Mouse (Mus musculus) gastrocnemius, postnatal 4 days (tissue): ENCODE data around the gene Nxn. TPM values are rescaled to one million over a fixed set of nuclear protein-coding genes. Genes with fewer than 3 reads are reported as not detected.

Source experiments
- DNase-seq, 2 experiments: peaks; one replicate each; pipeline ENCODE4 v3.0.0; 2021 to 2022; ENCODE audit warnings: low spot score in 2 of 2, mixed read lengths in 2 of 2
- total RNA-seq, 2 experiments: library from RNA; stranded (reverse); gene quantifications; 2 replicates each; pipeline ENCODE4 v1.2.3; 2021

The Nxn gene
- total RNA-seq, 2 experiments from 2014 or later, result 59.8 to 60.9 TPM

DNA sequence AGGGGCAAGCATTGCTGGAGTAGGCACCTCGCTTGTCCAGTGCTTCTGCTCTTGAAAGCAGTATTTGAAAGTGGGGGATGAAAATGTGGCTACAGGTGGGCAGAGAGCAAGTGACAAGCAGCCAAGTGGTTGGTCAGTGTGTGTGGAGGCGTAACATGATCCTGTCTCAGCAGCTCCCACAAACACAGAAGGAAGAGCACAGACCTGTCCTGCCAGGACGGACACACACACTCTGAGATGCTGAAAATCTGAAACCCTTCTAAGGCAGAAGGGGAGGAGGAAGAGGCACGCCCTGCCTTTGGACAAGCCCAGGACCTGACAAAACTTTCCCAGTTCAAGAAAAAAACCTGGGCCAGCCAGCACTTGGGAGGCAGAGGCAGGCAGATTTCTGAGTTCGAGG, 34.9 kb downstream of the Nxn start:
- no peak for DNase-seq

DNA sequence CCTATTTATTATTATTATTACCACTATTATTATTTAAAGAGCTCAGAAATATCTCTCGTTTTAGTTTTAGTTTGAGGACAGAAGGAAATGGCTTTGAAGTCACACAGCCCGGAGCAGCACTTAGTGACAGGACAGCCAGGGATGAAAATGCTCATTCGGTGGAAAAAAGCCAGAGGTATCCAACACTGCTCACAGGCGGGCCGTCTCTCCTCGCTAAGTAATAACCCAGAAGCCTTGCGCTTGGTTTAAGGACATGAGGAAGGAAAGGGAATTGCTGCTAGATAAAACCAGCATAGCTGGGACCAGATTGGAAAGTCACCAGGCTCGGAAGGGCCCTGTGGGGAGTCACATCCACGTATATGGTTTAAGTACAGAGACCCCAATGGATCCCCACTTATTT, 35.3 kb downstream of the Nxn start:
- peak in 1 of 2 experiments; percentile 31 for DNase-seq

DNA sequence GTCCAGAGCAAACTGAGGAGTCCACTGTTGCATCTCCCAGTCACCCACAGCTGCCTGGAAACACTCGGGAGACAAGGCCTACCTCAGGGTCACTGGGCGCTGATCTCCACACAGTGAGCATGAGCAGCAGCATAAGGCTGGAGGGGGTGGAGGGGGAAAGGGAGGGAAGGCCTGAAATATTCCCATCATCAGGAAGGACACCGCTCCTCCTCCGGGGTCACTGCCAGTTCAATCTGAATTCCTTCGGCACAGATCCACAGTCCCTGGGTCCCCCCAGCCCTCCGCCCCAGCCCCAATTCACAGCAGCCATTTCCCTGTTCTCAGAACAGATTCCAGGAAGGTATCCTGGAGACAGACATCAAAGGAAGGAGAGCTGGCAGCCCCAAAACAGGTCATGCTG, 35.8 kb downstream of the Nxn start:
- DNase-seq, result no peak

DNA sequence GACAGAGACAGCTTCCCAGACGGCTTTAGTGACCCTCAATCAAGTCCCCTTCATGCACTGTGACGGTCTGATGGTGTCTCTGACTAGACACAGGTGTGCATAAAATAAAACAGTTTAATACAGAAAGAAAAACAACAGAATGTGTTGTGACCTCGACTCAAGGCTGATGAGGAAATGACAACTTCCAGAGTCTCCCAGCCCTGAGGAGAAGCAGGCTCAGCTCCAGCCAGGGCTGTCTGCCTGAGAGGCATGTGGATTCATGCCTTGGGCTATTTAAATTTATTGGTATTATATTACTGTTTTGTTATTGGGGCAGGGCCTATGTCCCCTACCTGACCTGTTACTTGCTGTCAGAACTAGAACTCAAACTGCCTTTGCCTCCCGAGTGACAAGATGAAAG, 37.5 kb downstream of the Nxn start:
- no peak for DNase-seq

DNA sequence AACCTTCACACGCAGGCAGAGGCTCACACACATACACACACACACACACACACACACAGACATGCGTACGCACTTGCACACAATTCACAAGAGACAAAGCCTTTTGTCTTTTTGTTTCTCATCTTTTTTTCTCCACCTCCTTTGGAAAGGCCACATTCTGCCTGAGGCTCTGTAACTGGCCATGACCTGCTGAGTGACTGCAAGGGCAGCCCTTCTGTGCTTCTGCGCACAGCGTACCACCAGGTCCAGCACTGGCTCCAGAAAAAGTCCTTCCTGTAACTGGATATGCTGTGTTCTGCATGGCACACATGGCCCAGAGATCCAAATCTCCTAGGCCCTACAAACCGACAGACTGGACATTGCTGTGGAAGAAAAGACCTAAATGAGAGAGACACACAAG, 38.7 kb downstream of the Nxn start:
- no peak for DNase-seq

DNA sequence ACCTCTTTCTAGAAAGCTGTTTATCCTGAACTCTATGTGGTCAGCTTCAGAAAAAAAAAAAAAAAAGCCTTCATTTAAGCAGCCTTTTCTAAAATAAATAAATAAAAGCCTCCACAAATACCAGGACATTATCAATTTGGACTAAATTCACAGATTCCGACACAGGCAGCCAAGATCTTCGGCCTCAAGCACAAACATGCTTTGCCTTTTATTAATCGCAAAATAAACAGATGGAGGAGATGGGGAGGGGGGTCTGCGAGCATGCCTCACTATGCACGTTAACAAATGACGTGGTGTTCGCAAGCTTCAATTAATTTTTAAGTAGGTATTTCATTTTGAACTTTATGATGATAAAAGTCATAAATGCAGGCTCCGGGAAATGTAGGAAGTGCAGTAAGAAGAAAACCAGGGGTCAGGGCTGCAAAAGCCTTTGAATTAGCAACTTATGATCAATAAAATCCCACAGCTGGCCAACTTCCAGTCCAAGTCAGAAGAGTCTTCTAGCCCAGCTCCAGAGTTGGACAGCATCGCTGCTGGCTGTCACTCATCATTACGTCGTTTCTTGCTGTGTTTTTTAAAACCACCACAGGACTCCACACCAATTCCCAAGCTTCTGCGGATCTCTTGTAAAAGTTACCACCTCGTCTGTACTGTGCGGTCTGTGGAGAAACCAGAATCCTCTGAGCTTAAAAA, 40.2 kb downstream of the Nxn start:
- DNase-seq, result no peak

DNA sequence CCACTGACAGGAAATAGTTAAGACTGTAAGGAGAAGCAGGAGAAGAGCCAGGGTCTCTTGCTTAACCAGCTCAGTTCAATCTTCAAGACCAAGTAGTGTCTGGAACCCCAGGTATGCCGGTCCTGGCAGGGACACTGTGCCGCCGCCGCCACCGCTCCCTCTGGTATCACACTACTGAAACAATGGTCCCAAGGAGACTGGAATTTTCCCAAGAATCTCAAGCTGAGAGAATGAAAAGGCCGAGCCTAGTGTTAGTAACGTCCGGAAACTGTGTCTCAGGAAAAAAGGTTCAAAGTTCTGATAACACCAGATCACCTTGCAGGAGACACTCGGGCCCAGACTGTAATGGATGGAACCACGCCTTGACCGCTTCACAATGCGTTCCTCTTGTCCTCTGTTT, 41.5 kb downstream of the Nxn start:
- DNase-seq, result no peak

DNA sequence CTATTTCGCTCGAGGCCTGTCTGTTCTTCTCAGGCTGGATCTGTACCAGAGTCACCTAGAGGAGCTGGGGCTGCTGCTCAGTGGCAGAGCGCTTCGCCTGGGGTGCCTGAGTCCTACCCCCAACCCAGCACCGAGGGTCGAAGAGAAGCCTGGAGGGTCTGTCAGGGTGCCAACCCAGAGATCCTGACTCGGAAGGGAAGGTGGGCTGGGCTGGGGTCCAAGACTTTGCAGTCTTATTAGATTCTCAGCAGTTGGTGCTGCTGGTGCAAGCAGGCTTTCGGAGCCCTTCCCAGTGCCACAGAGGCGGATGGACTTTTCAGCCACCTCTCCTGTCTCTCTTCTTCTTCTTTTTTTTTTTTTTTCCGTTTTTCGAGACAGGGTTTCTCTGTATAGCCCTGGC, 42.8 kb downstream of the Nxn start:
- no peak for DNase-seq

DNA sequence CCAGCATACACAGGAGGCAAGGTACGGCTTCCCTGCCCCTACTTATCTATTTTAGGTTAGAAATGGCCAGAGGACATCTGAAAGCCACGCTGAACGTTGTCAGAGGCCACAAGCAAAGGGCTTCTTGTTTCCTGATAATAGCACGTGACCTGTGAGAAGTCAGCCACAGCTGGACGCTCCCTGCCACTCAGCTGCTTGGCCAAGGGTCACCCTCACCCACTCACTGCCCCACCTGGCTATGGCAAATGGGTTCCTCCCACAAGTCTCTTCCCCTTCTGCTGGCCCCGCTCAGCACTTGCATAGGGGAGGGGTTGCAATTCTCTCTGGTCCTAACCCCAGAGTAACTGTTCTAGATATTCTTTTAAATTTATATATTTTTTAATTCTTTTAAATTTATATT, 43.5 kb downstream of the Nxn start:
- no peak for DNase-seq

DNA sequence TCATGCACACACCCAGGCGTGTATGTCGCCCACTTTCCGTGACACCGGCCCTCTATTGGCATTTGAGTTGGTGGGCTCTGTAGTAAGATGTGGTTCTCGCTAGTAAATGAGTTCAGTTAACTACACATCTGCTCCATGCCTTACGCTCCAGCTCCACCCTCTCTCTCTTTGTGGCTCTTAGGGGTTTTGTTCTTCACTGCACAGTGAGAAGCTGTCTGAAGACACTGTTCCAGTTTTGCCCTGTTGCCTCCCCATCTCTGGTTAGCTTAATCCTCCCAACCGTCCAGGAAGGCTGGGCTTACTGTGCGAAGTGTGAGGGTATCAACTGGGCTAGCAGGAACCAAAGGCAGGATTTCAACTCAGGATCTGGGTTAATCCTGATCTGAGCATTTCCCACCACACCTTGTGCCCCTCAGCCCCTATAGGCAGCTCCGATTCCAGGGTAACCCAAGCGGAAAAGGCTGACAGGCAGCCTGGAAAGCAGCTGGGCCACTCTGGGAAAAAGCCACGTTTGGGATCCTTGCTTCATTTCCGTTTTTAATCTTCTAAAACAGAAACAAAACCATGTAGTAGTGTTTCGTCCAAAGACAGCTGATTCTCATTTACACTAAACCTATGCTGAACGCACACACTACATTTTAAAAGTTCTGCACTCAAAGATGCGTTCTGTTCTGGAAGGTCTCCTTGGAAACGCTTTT, 45.9 kb downstream of the Nxn start:
- no peak for DNase-seq

DNA sequence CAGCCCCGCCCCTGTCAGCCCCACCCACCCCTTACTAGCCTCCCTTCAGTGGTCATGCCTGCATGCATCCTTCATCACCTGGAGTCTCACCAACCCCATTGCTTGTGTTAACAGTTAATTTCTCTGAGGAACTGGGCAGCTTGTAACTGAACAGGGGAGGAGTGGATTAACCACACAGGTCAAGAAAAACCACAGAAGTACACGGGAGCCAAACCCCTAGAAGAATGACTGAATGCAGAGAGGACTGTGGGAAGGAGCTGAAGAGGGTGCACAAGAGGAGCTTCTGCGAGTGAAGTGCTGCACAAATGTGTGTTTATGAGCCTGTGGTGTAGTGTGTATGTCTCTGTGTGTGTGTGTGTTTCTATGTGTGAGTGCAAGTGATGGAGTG, 47.3 kb downstream of the Nxn start:
- no peak for DNase-seq

DNA sequence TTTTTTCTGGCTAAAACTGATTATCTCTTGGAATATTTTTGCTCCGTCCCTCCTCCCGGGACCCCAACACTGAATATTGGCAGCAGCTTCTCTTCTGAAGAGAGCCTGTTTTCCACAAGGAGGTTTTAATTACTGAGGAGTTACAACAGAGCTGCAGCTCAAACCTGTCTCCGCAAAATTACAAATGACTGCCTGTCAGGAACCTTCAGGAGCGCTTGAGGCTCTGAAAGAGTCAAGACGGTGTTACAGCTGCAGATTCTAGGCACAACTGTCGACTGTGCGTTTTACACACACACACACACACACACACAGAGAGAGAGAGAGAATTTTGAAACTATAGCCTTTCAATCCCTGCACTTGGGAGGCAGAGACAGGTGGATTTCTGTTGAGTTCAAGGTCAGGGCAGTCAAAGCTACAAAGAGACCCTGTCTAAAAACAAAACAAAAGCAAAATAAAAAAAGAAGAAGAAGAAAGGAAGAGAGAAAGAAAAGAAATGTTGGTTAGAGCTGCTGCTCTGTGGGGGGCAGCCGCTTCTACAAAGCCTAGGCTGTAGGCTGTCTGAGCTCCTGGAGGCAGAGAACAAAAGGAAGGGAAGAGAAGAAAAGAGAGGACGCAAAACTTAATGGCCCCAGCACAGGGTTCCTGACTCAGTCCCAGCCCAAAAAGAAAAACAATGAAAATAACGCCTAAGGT, 47.9 kb downstream of the Nxn start:
- DNase-seq, result no peak

DNA sequence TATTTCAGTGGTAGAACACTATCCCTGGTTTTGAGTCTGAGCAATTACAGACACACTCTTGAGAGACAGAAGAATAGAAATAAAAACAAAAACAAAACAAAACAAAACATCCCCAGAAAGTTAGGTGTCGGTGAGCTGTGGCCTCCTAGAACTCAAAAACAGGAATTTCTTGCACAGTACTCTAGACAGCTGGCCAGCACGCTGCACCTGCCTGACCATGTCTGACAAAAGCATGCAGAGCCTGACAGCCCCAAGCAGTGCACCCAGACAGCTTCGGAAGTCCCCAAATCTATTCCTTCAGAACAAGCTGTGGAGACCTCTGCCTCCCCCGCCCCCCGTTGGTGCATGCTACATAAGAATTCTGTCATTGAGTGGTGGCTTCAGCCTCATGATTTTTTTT, 49.1 kb downstream of the Nxn start:
- DNase-seq, result no peak

DNA sequence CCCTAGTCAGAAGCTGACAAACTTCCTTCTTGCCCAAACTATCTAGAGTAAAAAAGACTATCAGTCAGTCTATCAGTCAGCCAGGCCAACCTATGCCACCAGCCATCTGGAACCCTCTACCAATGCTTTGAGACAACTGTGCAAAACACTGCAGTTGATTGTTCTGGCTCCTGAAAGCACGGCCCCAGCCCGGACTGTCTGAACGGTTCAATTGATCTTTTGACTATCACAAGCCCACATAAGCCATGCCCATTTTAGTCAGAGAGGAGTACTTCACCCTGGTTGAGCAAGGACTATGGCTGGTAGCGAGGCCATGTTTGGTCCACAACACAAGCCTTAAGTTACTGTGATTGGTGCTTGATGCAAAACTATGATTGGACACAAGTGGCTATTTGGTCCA, 51.4 kb downstream of the Nxn start:
- DNase-seq, result no peak

DNA sequence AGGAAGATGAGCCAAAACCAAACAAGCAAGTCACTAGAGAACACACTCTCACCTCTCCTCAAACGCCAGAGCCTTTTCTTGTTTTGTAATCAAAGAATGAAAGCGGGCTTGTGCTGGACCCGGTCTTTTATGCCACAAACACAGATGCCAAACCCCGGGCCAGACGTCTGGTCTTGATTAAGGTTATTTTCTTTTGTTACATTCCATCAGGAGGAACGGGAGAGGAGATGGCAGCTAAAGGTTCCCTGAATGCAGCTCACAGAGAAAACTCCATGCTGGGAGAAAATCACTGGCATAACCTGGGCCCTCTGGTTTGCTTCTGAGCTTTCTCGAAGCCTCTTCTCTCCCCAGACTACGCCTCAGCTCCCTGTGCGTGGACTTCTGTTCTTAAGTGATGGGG, 55.9 kb downstream of the Nxn start:
- DNase-seq, result no peak

DNA sequence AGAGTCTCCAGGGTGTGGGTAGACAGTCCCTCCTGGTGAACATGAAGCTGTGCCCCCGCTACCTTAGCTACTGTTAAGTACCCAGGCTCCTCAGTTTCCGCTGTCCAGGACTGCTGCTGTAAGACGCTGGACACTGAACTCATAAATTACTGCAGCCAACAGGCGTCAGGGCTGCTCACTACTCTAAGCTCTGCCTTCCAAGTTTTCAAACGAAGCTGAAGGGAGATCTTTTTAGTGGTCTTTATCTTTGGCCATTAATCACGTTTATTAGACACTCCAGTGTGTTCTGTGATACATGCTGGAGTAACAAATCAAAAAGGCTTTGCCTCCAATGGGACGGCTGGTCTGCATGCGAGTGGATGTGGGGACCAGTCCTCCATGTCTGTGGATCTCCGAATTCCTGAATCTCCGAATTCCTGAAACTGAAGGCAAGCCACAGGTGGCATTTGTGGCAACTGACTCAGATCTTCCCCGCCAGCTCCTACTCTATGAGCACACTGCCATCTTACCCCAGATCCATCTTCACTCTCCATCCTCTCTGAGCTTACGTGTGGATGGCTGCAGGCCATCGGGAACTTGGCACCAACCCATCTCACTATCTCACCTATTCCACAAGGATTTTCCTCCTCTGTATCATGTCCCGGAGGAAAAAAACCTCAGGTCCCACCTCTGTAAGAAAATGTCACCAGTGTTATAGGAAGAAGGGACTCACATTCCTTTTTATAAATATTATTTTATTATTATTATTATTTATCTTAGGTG, 56.9 kb downstream of the Nxn start:
- no peak for DNase-seq

DNA sequence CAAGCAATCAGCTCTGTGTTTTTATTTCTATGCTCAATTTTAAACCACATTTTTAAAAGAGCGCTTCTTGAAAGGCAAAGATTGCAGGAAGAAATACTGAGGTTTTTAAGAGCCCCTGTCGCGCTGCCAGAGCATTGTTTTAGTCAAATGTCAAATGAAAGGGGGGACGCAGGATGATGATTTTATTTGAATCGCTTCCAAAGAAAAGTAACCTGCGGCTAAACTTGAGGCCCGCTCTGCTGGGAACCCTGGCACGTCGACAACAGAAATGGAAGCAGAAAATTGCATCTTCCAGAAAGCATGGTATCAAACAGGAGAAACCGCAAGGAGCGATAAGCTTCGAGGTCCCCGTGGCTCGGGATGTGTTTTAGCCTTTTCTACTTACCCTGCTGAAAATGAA, 57.8 kb downstream of the Nxn start:
- no peak for DNase-seq

DNA sequence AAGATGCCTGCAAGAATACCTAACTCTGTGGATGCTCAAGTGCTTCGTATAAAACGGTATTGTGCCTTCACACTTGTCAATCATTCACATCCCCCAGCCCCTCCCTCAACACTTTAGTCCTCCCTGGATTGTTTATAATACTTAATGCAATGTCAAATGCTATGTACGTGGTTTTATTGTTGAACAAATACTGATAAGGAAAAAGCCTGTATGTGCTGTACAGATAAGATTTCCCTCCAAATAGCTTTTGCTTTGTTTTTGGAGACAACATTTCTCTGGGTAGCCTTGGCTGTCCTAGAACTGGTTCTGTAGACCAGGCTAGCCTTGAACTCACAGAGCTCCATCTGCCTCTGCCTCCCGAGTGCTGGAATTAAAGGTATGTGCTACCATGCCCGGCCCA, 59.1 kb downstream of the Nxn start:
- no peak for DNase-seq

DNA sequence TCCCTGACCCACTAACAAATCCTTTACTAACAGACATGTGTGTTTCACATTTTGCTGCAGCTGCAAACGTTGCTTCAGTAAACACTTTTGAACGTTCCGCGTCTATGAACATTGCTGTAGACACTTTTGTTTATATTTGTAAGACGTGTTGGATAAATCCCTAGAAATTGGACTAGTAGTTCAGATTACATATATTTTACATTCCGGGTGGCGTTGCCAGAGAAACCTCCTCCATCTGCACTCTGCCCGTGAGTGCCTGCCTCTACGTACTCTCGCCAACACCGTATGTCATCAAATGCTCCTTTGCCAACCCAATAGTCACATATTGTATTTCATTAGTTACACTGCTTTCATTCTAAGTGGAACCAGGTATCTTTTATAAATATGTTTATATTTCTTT, 59.8 kb downstream of the Nxn start:
- no peak for DNase-seq

DNA sequence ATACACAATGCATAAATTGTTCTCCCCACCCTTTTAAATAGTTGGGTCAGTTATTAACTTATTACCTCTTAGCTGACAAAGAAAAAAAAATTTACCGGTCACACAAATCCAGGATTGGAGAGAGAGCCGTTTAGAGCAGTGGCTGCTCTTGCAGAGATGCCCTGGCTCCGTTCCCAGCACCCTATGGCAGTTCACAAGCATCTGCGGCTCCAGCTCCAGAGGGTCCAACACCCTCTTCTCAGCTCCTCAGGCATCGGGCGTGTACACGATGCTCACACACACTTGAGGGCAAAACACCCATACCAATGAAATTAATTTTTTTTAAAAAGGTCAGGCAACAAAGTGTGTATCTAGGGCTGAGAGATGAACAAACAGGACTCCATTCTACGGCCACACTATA, 60.3 kb downstream of the Nxn start:
- DNase-seq, result no peak

DNA sequence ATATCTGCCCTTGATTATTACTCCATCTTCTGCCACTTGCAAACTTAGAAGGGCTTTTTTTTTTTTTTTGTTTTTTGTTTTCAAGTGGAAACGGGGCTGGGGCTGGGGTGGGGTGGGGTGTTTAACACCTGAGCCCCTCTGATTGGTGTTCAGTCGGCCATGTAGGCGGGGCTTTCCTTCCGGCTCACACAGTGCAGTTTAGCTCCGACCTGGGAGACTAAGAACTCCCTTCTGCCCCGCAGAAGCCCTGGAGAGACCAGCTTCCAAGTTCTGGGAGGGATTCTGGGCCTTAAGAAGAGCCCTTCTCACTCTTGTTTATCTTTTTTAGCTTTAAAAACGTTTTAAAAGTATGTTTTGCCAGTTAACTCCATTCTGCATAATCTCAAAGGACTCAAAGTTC, 61.2 kb downstream of the Nxn start:
- no peak for DNase-seq

DNA sequence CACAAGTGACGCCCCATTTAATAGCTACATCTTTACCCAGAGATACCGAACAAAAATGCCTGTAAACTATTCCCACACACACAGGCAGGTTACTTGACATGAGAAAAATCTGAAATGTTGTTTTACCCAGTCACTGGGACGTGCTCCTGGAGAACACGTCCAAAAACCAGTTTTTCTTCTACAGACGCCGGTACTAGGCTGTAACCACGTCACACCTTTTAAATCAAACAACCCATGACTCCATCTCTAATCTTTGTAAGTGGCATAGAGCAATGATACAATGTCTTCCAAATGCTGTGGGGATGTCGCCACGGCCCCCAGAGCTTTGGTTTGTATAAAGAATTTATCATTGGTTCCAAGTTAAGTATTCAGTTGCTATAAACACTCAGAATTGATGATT, 61.7 kb downstream of the Nxn start:
- no peak for DNase-seq
